Mouse (Mus musculus) G1E (cell line): ENCODE results near the gene AC109138.7. TPM values are rescaled to one million over a fixed set of nuclear protein-coding genes. Genes with fewer than 3 reads are reported as not detected.

Source experiments
- ATAC-seq: 2 replicates; pipeline ENCODE4 v1.8.0; 2016; ENCODE audit warnings: mild to moderate bottlenecking; ENCODE audit not compliant: insufficient number of reproducible peaks, poor library complexity, low FRiP score, severe bottlenecking; ENCODE audit errors: extremely low read depth
- DNase-seq: peaks from one replicate; pipeline ENCODE4 v3.0.0; 2012; ENCODE audit warnings: low spot score
- H3K27me3 ChIP-seq: 2 replicates; pipeline ENCODE4 v1.6.1; 2012; ENCODE audit warnings: mild to moderate bottlenecking, low read length, inconsistent platforms; ENCODE audit not compliant: insufficient read depth
- H3K36me3 ChIP-seq: replicated peaks from 2 replicates; pipeline ENCODE3; 2012; ENCODE audit warnings: mild to moderate bottlenecking, inconsistent platforms
- H3K4me1 ChIP-seq: 2 replicates; pipeline ENCODE4 v1.6.1; 2012; ENCODE audit warnings: low read depth, low read length, inconsistent platforms, mixed read lengths; ENCODE audit not compliant: insufficient read depth
- H3K4me3 ChIP-seq: 2 replicates; pipeline ENCODE4 v1.5.1; 2012; ENCODE audit warnings: low read depth, mild to moderate bottlenecking, inconsistent platforms, low read length, moderate library complexity, mixed read lengths
- H3K9me3 ChIP-seq: replicated peaks from 2 replicates; pipeline ENCODE4 v1.6.1; 2012; ENCODE audit warnings: inconsistent platforms
- CTCF ChIP-seq: IDR thresholded peaks from 2 replicates; pipeline ENCODE4 v1.5.1; 2012; ENCODE audit warnings: low read depth, low read length, inconsistent platforms, mixed read lengths
- GATA1 ChIP-seq: IDR thresholded peaks from 2 replicates; pipeline ENCODE4 v1.6.1; 2012; ENCODE audit warnings: borderline replicate concordance, low read length, inconsistent platforms, mixed read lengths
- GATA2 ChIP-seq: IDR thresholded peaks from 2 replicates; pipeline ENCODE4 v1.6.1; 2012; ENCODE audit warnings: low read depth, low read length, inconsistent platforms, borderline replicate concordance
- POLR2AphosphoS5 ChIP-seq: IDR thresholded peaks from 2 replicates; pipeline ENCODE4 v1.6.1; 2012; ENCODE audit warnings: low read depth, low read length, inconsistent platforms; ENCODE audit not compliant: insufficient replicate concordance
- TAL1 ChIP-seq: conservative IDR thresholded peaks from 2 replicates; pipeline ENCODE4 v1.6.1; 2012; ENCODE audit warnings: low read depth, low read length, inconsistent platforms, mixed read lengths
- polyA plus RNA-seq: library from polyadenylated mRNA; stranded (reverse); fragments of >175 nt; gene quantifications from 2 replicates; pipeline ENCODE4 v1.2.3, GENCODE M21; 2012
- total RNA-seq, 2 experiments: library from RNA; stranded (forward) in 1 of 2; stranded (reverse) in 1 of 2; fragments of 200-1000 nt in 1 of 2; fragments of >200 nt in 1 of 2; fragmentation: Nextera tagmentation in 1 of 2; gene quantifications; 2 replicates each; pipeline ENCODE4 v1.2.3; 2014 to 2017

The AC109138.7 gene
- total and polyA plus RNA-seq, 3 experiments, result 35.4 TPM; not detected in 2

- no peak for ATAC-seq
- no peak for DNase-seq
- TF ChIP-seq GATA1, result no peak
- no peak overlapping the region for H3K4me3 ChIP-seq
- peaks cover 72% of the 10 kb centered on the region for H3K27me3 ChIP-seq
- peaks cover 27% of the 10 kb centered on the region for H3K4me1 ChIP-seq
- H3K36me3 ChIP-seq, result no peaks in the 10 kb centered on the region
- no peaks in the 10 kb centered on the region for H3K9me3 ChIP-seq
Observed at GRCm38 (mm10) chr19:4264171-4264780, 50.1 kb downstream of the AC109138.7 start.

GRCm38 (mm10) chr19:4265956-4266355 is 51.8 kb downstream of the AC109138.7 start:
- TF ChIP-seq CTCF (no peak), GATA1 (no peak), TAL1 (no peak), GATA2 (no peak), POLR2AphosphoS5 (no peak)

GRCm38 (mm10) chr19:4268566-4269361 is 54.6 kb downstream of the AC109138.7 start, which contains the start of gene Ssh3:
TSS of gene Ssh3 (minus strand) at chr19:4269180.
- DNase-seq (no peak), ATAC-seq (peak; percentile 15; the same call in 1 of the 2 replicates)
- Histone ChIP-seq H3K27me3 (peaks cover 91% of the 10 kb centered on the region), H3K4me3 (peak within 1 kb of the TSS; percentile 65; the same call in 1 of the 2 replicates), H3K9me3 (no peaks in the 10 kb centered on the region), H3K36me3 (no peaks in the 10 kb centered on the region), H3K4me1 (peaks cover 18% of the 10 kb centered on the region)
- TF ChIP-seq GATA1 (no peak), POLR2AphosphoS5 (no peak)

More at GRCm38 (mm10) chr19:4265956-4266355, 51.8 kb downstream of the AC109138.7 start:
- peaks cover 89% of the 10 kb centered on the region for H3K27me3 ChIP-seq
- H3K9me3 ChIP-seq, result no peaks in the 10 kb centered on the region
- DNase-seq, result no peak
- H3K4me3 ChIP-seq, result no peak overlapping the region
- no peak for ATAC-seq
- peaks cover 30% of the 10 kb centered on the region for H3K4me1 ChIP-seq
- no peaks in the 10 kb centered on the region for H3K36me3 ChIP-seq

- TF ChIP-seq CTCF, result no peak
- no peak for TF ChIP-seq POLR2AphosphoS5
- ATAC-seq (no peak), DNase-seq (no peak)
- Histone ChIP-seq H3K27me3 (peaks cover 77% of the 10 kb centered on the region), H3K4me3 (no peak overlapping the region), H3K4me1 (peaks cover 14% of the 10 kb centered on the region), H3K36me3 (no peaks in the 10 kb centered on the region), H3K9me3 (no peaks in the 10 kb centered on the region)
Observed at GRCm38 (mm10) chr19:4270187-4270586, 56.0 kb downstream of the AC109138.7 start.

GRCm38 (mm10) chr19:4270972-4271371 is 56.8 kb downstream of the AC109138.7 start:
- TF ChIP-seq POLR2AphosphoS5 (no peak), CTCF (no peak), TAL1 (no peak), GATA1 (no peak)
- Histone ChIP-seq H3K27me3 (peaks cover 69% of the 10 kb centered on the region), H3K36me3 (no peaks in the 10 kb centered on the region), H3K4me1 (peaks cover 14% of the 10 kb centered on the region), H3K9me3 (no peaks in the 10 kb centered on the region), H3K4me3 (no peak overlapping the region)
- ATAC-seq (no peak), DNase-seq (no peak)

- ATAC-seq, result no peak
- H3K4me1 ChIP-seq, result peaks cover 22% of the 10 kb centered on the region
- no peak overlapping the region for H3K4me3 ChIP-seq
- peaks cover 4% of the 10 kb centered on the region for H3K36me3 ChIP-seq
- peaks cover 8% of the 10 kb centered on the region for H3K9me3 ChIP-seq
- TF ChIP-seq CTCF (no peak), TAL1 (no peak), GATA1 (no peak), GATA2 (no peak), POLR2AphosphoS5 (no peak)
- peaks cover 11% of the 10 kb centered on the region for H3K27me3 ChIP-seq
- no peak for DNase-seq
Observed at GRCm38 (mm10) chr19:4279487-4279886, 65.3 kb downstream of the AC109138.7 start.
